Mouse (Mus musculus): ENCODE measurements around the gene Fam219b. TPM values are rescaled to one million over a fixed set of nuclear protein-coding genes. Genes with fewer than 3 reads are reported as not detected.

Gene Fam219b
- polyA plus RNA-seq, 1 experiment from 2014 or later, result 19.0 TPM

- no peaks in the 10 kb centered on the region for H3K27me3 ChIP-seq
- H3K4me1 ChIP-seq, result peaks cover 32% of the 10 kb centered on the region
- no peak for ATAC-seq (replicated peaks; ENCODE audit: low FRiP score)
- H3K27ac ChIP-seq, result no peak overlapping the region
- no peak overlapping the region for H3K4me2 ChIP-seq
- H3K9ac ChIP-seq, result no peak overlapping the region
- H3K4me3 ChIP-seq (replicated peaks), result no peak overlapping the region
- H3K9me3 ChIP-seq (replicated peaks), result no peaks in the 10 kb centered on the region
- peaks cover 26% of the 10 kb centered on the region; the same call in 1 of the 2 replicates for H3K36me3 ChIP-seq
Observed at GRCm38 (mm10) chr9:57526435-57526834, 10.9 kb upstream of the Fam219b start.

- no peak overlapping the region for H3K4me3 ChIP-seq (replicated peaks)
- H3K27ac ChIP-seq, result no peak overlapping the region
- no peaks in the 10 kb centered on the region for H3K27me3 ChIP-seq
- peaks cover 5% of the 10 kb centered on the region for H3K4me1 ChIP-seq
- no peaks in the 10 kb centered on the region for H3K9me3 ChIP-seq (replicated peaks)
- 79% methylated on average over 1 of the region's 1 CpGs for WGBS
- ATAC-seq (replicated peaks; ENCODE audit: low FRiP score), result no peak
- H3K4me2 ChIP-seq, result no peak overlapping the region
- H3K9ac ChIP-seq, result no peak overlapping the region
- H3K36me3 ChIP-seq, result peaks cover 65% of the 10 kb centered on the region
Observed at GRCm38 (mm10) chr9:57531946-57532345, 5.4 kb upstream of the Fam219b start.

- peaks cover 22% of the 10 kb centered on the region for H3K4me1 ChIP-seq
- H3K4me2 ChIP-seq, result peak overlapping the region; percentile 80
- H3K9ac ChIP-seq, result no peak overlapping the region
- peaks cover 66% of the 10 kb centered on the region for H3K36me3 ChIP-seq
- ATAC-seq (replicated peaks; ENCODE audit: low FRiP score), result no peak
- H3K9me3 ChIP-seq (replicated peaks), result no peaks in the 10 kb centered on the region
- H3K4me3 ChIP-seq (replicated peaks), result peak overlapping the region; percentile 76; the same call in 1 of the 2 replicates
- 83% methylated on average over 5 of the region's 5 CpGs for WGBS
- no peak overlapping the region for H3K27ac ChIP-seq
- H3K27me3 ChIP-seq, result no peaks in the 10 kb centered on the region
Observed at GRCm38 (mm10) chr9:57536362-57536761, 966 bp upstream of the Fam219b start.

- Histone ChIP-seq H3K4me1 (peaks cover 22% of the 10 kb centered on the region), H3K36me3 (peaks cover 65% of the 10 kb centered on the region), H3K9me3 (replicated peaks) (no peaks in the 10 kb centered on the region), H3K27me3 (no peaks in the 10 kb centered on the region), H3K27ac (peak overlapping the region; percentile 82), H3K4me2 (peak overlapping the region; percentile 80), H3K4me3 (replicated peaks) (peak overlapping the region; percentile 76), H3K9ac (peak overlapping the region; percentile 82)
- WGBS, result under 1% methylated on average over 24 of the region's 24 CpGs
- peak; percentile 76 for ATAC-seq (replicated peaks; ENCODE audit: low FRiP score)
Observed at GRCm38 (mm10) chr9:57537728-57538181, 427 bp downstream of the Fam219b start.

GRCm38 (mm10) chr9:57539550-57539949 lies 2.2 kb downstream of the Fam219b start:
- Histone ChIP-seq H3K4me3 (replicated peaks) (no peak overlapping the region), H3K9me3 (replicated peaks) (no peaks in the 10 kb centered on the region), H3K27ac (no peak overlapping the region), H3K4me1 (peaks cover 22% of the 10 kb centered on the region), H3K36me3 (peaks cover 63% of the 10 kb centered on the region), H3K27me3 (no peaks in the 10 kb centered on the region), H3K4me2 (no peak overlapping the region), H3K9ac (no peak overlapping the region)
- 93% methylated on average over 2 of the region's 2 CpGs for WGBS
- ATAC-seq (replicated peaks; ENCODE audit: low FRiP score), result no peak

GRCm38 (mm10) chr9:57541312-57541711 lies 4.0 kb downstream of the Fam219b start:
- Histone ChIP-seq H3K4me3 (replicated peaks) (no peak overlapping the region), H3K9me3 (replicated peaks) (no peaks in the 10 kb centered on the region), H3K27me3 (no peaks in the 10 kb centered on the region), H3K36me3 (peaks cover 72% of the 10 kb centered on the region), H3K9ac (no peak overlapping the region), H3K27ac (no peak overlapping the region), H3K4me2 (no peak overlapping the region), H3K4me1 (peaks cover 22% of the 10 kb centered on the region)
- no peak for ATAC-seq (replicated peaks; ENCODE audit: low FRiP score)
- WGBS, result 6% methylated on average over 1 of the region's 1 CpGs

- H3K9ac ChIP-seq, result no peak overlapping the region
- H3K4me2 ChIP-seq, result no peak overlapping the region
- H3K36me3 ChIP-seq, result peaks cover 96% of the 10 kb centered on the region
- no peak overlapping the region for H3K4me3 ChIP-seq (replicated peaks)
- H3K27me3 ChIP-seq, result no peaks in the 10 kb centered on the region
- 76% methylated on average over 3 of the region's 3 CpGs for WGBS
- no peak for ATAC-seq (replicated peaks; ENCODE audit: low FRiP score)
- H3K9me3 ChIP-seq (replicated peaks), result no peaks in the 10 kb centered on the region
- no peak overlapping the region for H3K27ac ChIP-seq
- peaks cover 3% of the 10 kb centered on the region; the same call in 1 of the 2 replicates for H3K4me1 ChIP-seq
Observed at GRCm38 (mm10) chr9:57543951-57544350, 6.6 kb downstream of the Fam219b start.

GRCm38 (mm10) chr9:57547287-57547686 lies 10.0 kb downstream of the Fam219b start:
- Histone ChIP-seq H3K27me3 (no peaks in the 10 kb centered on the region), H3K4me2 (no peak overlapping the region), H3K36me3 (peaks cover 84% of the 10 kb centered on the region), H3K4me3 (replicated peaks) (no peak overlapping the region), H3K9ac (no peak overlapping the region), H3K4me1 (peaks cover 7% of the 10 kb centered on the region), H3K27ac (no peak overlapping the region), H3K9me3 (replicated peaks) (no peaks in the 10 kb centered on the region)
- ATAC-seq (replicated peaks; ENCODE audit: low FRiP score), result no peak
- WGBS, result 73% methylated on average over 5 of the region's 5 CpGs

- Histone ChIP-seq H3K4me3 (replicated peaks) (no peak overlapping the region), H3K27ac (no peak overlapping the region), H3K4me2 (no peak overlapping the region), H3K27me3 (no peaks in the 10 kb centered on the region), H3K9ac (no peak overlapping the region), H3K4me1 (peaks cover 7% of the 10 kb centered on the region), H3K36me3 (peaks cover 78% of the 10 kb centered on the region), H3K9me3 (replicated peaks) (no peaks in the 10 kb centered on the region)
- WGBS, result 88% methylated on average over 11 of the region's 11 CpGs
- no peak for ATAC-seq (replicated peaks; ENCODE audit: low FRiP score)
Observed at GRCm38 (mm10) chr9:57547869-57548268, 10.5 kb downstream of the Fam219b start.

GRCm38 (mm10) chr9:57549186-57549585 lies 11.9 kb downstream of the Fam219b start:
- H3K36me3 ChIP-seq, result peaks cover 67% of the 10 kb centered on the region

GRCm38 (mm10) chr9:57550126-57550862 lies 13.0 kb downstream of the Fam219b start:
- Histone ChIP-seq H3K4me2 (no peak overlapping the region), H3K27ac (no peak overlapping the region), H3K36me3 (peaks cover 56% of the 10 kb centered on the region), H3K9ac (no peak overlapping the region), H3K4me1 (peaks cover 7% of the 10 kb centered on the region), H3K4me3 (replicated peaks) (no peak overlapping the region), H3K9me3 (replicated peaks) (no peaks in the 10 kb centered on the region), H3K27me3 (no peaks in the 10 kb centered on the region)
- ATAC-seq (replicated peaks; ENCODE audit: low FRiP score), result no peak
- 87% methylated on average over 11 of the region's 11 CpGs for WGBS

More at GRCm38 (mm10) chr9:57549186-57549585, 11.9 kb downstream of the Fam219b start:
- WGBS, result 92% methylated on average over 4 of the region's 4 CpGs
- H3K9me3 ChIP-seq (replicated peaks), result no peaks in the 10 kb centered on the region
- H3K9ac ChIP-seq, result no peak overlapping the region
- H3K27ac ChIP-seq, result no peak overlapping the region
- peaks cover 7% of the 10 kb centered on the region for H3K4me1 ChIP-seq
- no peak overlapping the region for H3K4me3 ChIP-seq (replicated peaks)
- no peaks in the 10 kb centered on the region for H3K27me3 ChIP-seq
- no peak overlapping the region for H3K4me2 ChIP-seq
- no peak for ATAC-seq (replicated peaks; ENCODE audit: low FRiP score)

- Histone ChIP-seq H3K27ac (no peak within 1 kb of the TSS), H3K4me3 (replicated peaks) (peak within 1 kb of the TSS; percentile 68), H3K9me3 (replicated peaks) (no peaks in the 10 kb centered on the region), H3K9ac (peak within 1 kb of the TSS; percentile 66), H3K27me3 (no peaks in the 10 kb centered on the region), H3K4me1 (peaks cover 7% of the 10 kb centered on the region), H3K4me2 (peak within 1 kb of the TSS; percentile 76), H3K36me3 (peaks cover 36% of the 10 kb centered on the region)
- WGBS, result 2% methylated on average over 28 of the region's 28 CpGs
- ATAC-seq (replicated peaks; ENCODE audit: low FRiP score), result peak; percentile 53; the same call in 1 of the 2 replicates
Observed at GRCm38 (mm10) chr9:57552139-57552887, 15.0 kb downstream of the Fam219b start, which contains the start of gene Mpi. Gene Mpi, minus strand, starts transcription at chr9:57552763.

Data from kidney, embryonic 15.5 days (tissue).